Mouse (Mus musculus): ENCODE measurements around the gene Ccdc117. TPM values are rescaled to one million over a fixed set of nuclear protein-coding genes. Genes with fewer than 3 reads are reported as not detected.
A peak's percentile ranks its signal among the peaks of the same experiment; 100 is the strongest.
"Not testable (repeated sequence)": the region's sequence is repeated elsewhere in the genome, so short reads cannot be mapped to it uniquely, and the experiment has no call there.

Gene Ccdc117
- total RNA-seq, 2 experiments from 2014 or later, result 11.0 to 17.2 TPM

DNA sequence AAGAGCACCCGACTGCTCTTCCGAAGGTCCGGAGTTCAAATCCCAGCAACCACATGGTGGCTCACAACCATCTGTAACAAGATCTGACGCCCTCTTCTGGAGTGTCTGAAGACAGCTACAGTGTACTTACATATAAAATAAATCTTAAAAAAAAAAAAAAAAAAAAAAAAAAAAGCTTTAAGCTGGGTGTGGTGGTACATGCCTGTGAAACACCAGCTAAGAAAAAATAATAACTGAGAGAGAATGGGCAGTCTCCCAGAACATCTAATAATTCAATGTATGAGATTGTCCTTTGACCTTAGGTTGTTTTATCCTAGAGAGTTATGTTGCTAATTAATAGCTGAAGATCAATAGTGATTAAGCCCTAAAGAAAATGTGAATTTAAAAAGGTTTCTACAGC is 4.5 kb downstream of the Ccdc117 start:
- DNase-seq (ENCODE audit: extremely low spot score in 1 of 2, low spot score in 1 of 2), result not testable (repeated sequence)

DNA sequence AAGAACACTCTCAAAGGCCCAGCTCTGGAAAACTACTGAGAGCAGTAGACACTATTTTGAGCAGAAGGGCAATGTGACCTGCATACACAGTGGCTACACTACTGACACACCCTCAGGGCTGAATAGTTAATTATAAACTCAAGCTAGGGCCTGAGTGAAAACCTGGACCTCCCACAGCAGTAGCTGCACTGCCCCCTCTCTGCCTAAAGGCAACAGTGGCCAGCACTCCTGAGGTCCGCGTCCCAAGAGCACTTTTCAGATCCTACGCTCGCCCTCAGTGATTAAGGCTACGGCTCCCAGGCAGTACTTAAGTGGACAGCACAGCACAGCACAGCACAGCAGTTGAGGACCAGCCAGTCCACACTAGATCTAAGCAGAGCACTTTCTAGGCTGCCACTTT is 8.9 kb downstream of the Ccdc117 start:
- DNase-seq (ENCODE audit: extremely low spot score in 1 of 2, low spot score in 1 of 2), result no peak

DNA sequence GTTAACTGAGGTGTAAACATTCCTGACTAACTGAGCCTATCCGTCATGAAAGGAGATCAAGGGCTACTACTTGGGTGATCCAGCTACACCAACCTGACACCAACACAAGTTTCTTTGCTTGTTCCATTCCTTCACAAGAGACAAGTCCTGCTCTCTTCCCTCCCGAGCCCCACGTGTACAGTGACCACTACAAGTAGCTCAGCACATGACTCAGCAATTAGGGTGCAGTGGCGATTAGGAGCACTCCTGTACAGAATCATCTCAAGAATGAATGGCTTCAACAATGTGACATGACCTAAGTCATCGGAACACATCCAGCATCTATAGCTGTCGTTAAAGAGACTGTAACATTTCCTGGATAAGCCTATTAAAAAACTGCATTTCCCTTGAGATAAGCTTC is 11.3 kb downstream of the Ccdc117 start:
- no peak for DNase-seq (ENCODE audit: extremely low spot score in 1 of 2, low spot score in 1 of 2)

DNA sequence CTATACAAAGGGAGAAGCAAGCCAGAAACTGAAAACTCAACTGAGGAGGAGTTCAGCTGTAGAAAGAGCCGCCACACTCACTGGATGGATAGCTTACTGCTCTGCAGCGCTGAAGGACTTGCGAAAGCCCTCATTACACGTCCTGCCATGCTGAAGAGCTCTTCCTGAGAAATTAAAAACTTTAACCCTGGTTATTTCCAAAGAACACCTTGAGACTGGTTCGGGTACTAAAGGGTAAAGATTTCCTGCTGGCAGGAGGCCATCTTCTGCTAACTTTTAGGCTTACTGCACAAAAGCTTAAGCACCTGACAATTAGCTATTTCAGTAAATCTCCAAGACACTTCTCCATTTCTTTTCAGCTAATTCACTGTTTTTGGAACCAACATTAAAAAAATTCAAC is 11.8 kb downstream of the Ccdc117 start:
- no peak for DNase-seq (ENCODE audit: extremely low spot score in 1 of 2, low spot score in 1 of 2)

DNA sequence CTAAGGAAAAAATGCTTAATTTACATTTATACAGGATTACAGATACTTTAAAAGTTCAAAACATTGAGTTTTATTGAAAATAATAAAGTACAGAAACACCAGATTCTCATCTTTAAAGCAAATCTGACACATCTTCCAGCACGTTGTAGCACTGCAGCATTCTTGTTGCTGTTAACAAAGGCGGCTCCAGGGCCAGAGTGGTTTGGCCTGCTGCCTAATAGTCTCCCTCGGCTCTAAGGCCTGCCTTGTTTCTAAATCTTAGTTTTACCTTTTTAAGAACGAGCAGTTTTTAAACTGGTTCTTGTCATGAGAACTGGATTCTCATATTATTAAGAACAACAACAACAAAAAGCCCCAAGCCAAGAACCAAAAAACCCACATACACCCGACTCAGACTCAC is 13.1 kb downstream of the Ccdc117 start:
- no peak for DNase-seq (ENCODE audit: extremely low spot score in 1 of 2, low spot score in 1 of 2)

DNA sequence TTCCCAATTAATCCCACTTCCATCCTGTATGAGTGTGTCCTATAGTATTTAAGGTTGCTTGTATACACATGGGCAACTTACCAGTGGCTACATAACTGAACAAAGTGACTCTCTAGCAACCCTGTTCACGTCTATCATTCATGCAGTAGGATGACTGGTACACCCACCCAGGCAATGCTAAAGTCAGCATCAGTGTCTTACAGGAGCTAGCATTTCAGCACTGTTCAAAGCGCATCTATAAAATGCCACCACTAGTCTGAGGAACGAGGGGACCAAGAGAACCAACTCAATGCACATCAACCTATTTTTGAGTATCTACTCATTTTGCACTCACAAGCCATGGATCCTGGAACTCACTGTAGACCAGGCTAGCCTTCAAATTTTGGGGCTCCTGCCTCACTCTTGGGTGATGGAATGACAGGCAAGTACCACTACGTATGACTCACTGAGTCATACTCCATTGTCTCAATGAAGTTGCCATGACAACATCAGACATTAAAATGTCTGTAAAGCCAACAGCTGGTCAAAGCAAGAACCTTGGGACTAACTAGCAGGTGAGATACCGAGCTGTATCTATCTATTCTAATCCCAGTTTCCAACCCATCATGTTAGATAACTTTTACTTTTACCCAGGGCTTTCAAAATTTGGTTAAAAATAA is 14.0 kb downstream of the Ccdc117 start:
- no peak for DNase-seq (ENCODE audit: extremely low spot score in 1 of 2, low spot score in 1 of 2)

DNA sequence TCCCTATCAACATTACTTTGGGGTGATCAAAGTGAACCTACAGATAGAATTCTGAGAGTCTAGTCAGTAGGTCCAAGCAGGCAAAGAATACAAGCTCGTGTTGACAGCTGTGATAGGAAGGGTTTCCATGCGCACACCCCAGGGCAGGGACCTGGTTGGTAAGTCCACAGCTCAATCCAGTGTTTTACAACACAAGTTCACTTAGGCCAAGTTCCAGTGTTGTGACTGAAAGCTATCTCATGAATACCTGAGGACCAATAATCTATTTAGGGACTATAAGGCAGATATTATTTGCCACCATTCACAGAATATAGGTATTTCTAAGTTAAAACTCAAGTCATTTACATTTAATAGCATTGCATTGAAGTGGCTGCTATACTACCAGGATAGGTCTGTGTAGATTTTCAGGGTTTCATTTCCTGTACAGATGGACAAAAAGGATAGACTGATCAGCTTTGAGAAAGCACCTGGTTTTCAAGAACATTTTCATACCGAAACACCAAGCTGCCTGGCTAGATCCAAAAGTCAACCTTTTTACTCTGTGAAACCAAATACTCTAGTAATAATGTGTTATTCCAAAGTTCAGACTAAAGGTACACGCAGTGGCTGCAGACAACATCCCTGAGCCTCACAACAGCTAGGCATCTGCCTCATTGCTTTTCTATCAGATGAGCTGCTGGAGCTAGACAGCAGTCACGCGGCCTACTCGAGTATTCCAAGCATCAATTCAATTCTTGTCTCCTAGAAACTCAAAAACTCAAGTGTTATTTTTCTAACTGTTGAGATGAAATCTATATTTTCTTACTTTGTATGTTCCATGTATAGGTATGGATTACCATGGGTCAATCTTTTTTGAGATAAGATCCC is 15.2 kb downstream of the Ccdc117 start:
- DNase-seq (ENCODE audit: extremely low spot score in 1 of 2, low spot score in 1 of 2), result no peak

DNA sequence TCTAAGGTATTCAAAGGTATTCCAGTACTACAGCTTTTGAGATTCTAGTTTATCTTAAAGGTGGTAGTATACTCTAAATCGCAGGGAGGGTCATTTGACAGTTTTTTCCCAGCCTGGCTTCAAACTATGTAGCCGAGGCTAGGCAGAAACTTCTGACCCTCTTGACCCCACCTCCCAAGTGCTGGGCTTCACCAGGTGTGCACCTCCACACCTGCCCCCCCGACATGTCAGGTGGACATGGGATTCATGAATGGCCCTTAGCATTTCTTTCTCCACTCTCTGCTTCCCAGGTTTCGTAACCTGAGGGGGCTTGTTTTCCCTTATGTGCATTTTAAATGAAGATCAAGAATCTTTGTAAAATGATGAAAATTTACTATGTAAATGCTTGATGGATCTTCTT is 16.6 kb downstream of the Ccdc117 start:
- DNase-seq (ENCODE audit: extremely low spot score in 1 of 2, low spot score in 1 of 2), result no peak

DNA sequence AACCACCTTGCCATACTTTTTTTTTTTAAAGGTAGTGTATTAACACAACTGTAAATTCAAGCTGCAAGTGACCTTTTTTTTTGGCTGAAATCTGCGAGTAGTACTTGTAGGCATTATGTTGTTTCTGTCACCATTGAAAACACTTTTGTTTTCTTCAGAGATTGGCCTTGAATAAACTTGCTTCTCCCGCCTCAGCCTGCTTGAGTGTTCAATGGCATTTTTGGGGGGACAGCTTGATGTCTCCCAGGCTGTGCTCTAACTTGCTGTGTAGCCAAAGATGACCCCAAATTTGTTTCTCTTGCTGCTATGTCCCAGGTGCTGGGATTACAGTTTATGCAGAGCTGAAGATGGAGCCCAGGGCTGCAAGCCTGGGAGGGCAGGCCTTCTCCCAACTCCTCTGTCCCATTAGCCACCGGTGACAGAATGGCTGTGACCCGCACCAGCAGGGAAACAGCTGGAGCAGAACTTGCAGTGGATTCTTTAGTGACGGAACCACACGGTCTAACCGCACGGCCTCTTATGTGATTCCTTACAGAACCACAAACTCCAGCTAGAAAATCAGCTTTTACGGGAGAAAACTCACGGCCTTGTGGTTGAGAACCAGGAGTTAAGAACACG is 19.1 kb downstream of the Ccdc117 start:
- DNase-seq (ENCODE audit: extremely low spot score in 1 of 2, low spot score in 1 of 2), result no peak

DNA sequence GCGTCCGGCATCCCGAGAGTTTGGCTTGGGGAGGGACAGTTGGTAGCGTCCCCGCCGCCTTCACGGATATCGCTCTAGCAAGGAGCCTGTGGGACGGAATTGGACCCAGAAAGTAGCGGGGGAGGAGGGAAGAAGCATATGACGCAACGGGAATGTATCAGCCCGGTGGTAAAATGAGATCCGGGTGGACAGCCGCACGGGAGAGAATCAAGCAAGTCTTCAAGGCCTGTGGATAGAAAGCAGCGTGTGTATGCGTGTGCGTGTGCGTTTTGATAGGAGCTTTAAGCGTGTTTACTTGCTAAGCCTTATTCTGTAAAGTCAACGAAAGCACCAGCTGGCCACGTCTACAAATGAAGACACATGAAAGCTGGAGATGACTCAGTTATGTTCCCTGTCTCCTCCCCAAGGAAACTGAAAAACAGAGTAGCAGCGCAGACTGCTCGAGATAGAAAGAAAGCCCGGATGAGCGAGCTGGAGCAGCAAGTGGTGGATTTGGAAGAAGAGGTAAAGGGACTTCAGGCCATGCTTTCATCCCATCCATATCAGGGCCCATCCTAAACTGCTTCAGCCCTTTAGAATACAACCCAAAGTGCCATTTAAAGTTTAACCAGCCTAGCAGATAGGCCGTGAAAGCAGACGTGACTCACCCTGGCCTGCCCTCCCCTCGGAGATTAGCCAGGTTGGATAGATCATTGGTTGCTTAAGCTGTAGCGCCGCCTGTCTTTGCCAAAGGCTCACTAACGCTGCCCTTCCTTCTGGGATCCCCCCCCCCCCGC is 20.3 kb downstream of the Ccdc117 start:
- DNase-seq (ENCODE audit: extremely low spot score in 1 of 2, low spot score in 1 of 2), result peak; percentile 47 to 56

DNA sequence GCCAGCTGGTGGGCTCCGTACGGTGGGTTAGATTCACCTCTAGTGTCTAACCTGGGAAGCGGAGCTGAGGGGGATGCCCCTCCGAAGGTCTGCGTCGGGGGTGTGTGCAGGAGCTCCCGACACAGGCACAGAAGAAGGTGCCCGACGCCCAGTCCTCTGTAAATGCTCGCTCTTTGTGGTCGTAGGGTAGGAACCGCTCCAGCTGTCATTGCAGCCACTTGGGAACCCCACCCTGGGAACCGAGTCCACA is 20.8 kb downstream of the Ccdc117 start:
- DNase-seq (ENCODE audit: extremely low spot score in 1 of 2, low spot score in 1 of 2), result peak in 1 of 2 experiments; percentile 20

DNA sequence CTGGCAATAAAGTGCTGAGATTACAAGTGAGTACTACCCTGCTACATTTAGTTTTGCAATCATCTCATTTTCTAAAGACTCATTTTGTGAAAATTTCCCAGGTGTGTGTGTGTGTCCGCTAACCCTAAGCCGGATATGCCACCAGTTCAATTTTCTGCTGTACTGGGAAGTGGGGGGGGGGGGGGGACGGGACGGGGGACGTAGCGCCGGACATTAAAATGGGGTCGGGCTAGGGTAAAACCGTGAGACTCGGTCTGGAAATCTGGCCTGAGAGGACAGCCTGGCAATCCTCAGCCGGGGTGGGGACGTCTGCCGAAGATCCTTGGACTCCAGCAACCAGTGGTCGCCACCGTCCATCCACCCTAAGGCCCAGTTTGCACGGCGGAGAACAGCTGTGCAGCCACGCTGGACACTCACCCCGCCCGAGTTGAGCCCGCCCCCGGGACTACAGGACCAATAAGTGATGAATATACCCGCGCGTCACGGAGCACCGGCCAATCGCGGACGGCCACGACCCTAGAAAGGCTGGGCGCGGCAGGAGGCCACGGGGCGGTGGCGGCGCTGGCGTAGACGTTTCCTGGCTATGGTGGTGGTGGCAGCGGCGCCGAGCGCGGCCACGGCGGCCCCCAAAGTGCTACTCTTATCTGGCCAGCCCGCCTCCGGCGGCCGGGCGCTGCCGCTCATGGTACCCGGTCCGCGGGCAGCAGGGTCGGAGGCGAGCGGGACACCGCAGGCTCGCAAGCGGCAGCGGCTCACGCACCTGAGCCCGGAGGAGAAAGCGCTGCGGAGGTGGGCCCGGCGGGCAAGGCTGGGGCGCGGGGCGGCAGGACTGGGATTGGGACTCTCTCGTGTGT is 21.3 kb downstream of the Ccdc117 start, which contains the start of gene Xbp1:
Xbp1 (plus strand) TSS at position 248 of the 854 bp plus-strand sequence.
- DNase-seq (ENCODE audit: extremely low spot score in 1 of 2, low spot score in 1 of 2), result peak; percentile 96

DNA sequence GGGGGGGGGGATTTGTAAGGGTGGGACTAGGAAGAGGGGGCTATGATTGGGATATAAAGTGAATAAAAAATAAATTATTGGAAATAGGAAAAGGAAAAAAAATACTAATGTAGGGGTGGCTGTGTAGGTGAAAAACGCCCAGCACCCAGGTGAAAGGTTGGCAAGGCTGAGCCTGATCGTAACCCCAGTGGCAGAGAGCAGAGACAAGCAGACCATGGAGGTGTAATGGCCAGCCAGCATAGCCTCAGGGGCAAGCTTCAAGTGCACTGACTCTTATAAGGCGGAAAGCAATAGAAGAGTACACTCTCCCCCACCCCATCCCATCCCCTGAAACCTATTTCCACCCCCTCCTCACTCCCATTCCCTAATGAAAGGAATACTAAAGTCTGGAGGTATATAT is 22.3 kb downstream of the Ccdc117 start:
- DNase-seq (ENCODE audit: extremely low spot score in 1 of 2, low spot score in 1 of 2), result no peak

DNA sequence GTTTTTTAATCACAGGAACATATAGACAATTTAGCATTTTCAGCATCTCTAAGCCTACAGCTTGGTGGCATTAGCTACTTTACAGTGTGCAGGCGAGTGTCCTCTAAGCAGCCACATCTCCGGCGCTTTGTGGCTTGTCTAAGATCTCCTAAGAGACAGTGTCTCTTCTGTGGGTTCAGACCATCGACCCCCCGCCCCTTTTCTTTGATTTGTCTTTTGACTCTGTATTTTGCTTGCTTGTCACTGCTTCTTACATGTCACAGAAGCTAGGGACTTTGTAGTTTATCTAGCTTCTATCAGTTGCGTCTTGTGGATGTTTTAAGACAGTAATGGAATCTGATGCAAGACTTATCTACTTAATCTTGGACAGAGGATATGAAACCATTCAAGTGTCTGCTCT is 24.6 kb downstream of the Ccdc117 start:
- DNase-seq (ENCODE audit: extremely low spot score in 1 of 2, low spot score in 1 of 2), result no peak

DNA sequence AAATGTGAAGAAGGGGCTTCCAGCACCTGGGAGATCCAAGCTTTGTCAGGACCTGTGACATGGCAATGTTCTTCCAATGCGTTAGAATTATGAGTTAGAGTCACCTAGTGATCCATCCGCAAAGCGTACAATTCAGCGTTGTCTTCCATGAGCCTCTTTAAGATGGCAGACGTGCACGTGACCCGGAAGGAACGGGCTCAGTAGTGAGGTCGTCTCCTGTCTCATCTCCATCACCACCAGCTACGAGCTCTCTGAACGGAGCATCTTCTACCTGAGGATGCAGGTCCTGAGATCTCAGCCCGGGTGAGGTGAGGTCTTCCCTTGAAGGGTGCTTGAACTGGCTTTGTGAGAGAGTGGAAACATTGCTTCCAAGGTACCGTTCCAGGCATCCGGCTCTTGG is 25.4 kb downstream of the Ccdc117 start:
- no peak for DNase-seq (ENCODE audit: extremely low spot score in 1 of 2, low spot score in 1 of 2)

DNA sequence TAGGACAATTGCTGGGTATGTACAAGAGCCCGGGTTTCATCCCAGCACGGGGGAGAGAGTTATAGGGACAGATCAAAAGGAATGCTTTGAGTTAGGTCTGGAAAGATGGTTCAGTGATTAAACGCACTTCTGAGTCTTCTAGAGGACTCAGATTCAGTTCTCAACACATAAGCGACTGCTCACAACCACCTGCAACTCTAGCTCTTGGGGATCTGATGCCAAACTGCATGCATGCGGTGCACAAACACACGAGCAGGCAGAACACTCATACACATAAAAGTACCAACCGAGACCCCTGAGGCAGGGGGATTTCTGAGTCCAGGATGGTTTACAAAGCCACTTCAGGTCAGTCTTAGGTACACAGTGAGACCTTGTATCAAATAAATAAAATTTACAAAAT is 25.8 kb downstream of the Ccdc117 start:
- DNase-seq (ENCODE audit: extremely low spot score in 1 of 2, low spot score in 1 of 2), result no peak

DNA sequence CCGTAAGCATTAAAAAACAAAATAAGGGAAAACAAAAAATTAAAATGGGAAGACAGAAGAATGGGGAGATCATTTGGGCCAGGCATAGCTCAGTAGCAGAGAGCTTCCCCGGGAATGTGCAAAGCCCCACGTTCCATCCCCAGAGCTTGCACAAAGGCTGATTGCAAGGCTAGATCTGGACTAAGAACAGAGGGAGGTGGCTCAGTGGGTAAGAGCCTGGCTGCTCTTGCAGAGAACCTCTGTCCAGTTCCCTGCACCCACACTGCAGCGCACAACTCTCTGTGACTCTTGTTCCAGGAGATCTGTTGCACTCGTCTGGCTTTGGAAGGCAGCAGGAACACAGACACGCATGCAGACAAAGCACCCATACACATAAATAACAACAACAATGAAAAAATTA is 26.3 kb downstream of the Ccdc117 start:
- no peak for DNase-seq (ENCODE audit: extremely low spot score in 1 of 2, low spot score in 1 of 2)

DNA sequence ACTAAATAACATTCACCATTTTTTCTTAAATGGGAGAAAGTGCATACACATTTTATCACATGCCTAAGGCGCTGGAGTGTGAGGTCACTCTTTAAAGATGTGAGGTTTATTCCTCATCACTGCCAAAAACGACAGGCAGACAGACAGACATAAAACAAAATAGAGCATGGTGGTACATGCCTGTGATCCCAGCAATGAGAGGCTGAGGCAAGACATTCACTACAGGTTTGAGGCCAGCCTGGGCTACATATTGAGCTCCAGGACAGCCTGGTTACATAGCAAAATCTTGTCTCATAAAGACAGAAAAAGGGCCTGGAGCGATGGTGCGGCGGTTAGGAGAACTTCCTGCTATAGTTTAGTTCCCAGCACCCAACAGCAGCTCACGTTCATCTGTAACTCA is 26.8 kb downstream of the Ccdc117 start:
- no peak for DNase-seq (ENCODE audit: extremely low spot score in 1 of 2, low spot score in 1 of 2)

DNA sequence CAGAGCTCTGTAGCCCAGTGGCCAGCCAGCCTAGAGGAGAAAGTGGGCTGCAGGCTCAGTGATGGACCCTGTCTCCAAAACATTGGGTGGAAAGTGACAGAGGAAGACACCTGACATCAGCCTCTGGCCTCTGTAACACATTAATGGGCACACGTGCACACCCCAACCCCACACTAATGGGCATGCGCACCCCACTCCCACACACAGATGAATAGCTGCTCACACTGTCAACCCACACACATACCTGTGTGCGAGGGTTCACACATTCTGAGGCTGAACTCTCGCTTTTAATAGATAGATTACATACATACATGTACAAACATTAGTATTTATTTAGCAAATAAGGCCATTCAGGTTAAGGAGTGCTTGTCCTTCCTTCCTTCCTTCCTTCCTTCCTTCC is 27.9 kb downstream of the Ccdc117 start:
- no peak for DNase-seq (ENCODE audit: extremely low spot score in 1 of 2, low spot score in 1 of 2)

DNA sequence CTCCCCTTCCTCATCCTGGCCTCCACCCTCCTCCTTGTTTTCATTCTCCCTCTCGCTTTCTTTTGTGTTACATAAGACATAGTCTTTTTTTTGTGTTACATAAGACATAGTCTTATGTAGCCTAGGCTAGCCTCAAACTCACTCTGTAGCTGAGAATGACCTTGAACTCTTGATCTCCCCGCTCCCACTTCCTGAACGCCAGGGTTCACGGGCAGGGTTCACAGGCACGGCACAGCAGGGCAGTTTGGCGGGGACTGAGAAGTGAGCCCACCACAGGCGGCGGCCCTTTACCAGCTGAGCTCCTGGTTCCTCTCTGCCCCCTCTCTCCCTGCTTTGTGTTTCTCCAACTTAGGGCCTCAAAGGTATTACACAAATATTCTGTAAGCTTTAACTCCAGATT is 29.0 kb downstream of the Ccdc117 start:
- DNase-seq (ENCODE audit: extremely low spot score in 1 of 2, low spot score in 1 of 2), result no peak
